Mouse (Mus musculus) bone marrow, adult 2 months (tissue): Measurements from ENCODE around the gene Acpp.

Experiments
- CTCF ChIP-seq: fragments of 200-500 bp; IDR thresholded peaks from 2 replicates; pipeline ENCODE4 v1.5.1; 2011; ENCODE audit warnings: low read length, control low read depth; ENCODE audit not compliant: control insufficient read depth, insufficient read depth
- POLR2A ChIP-seq: fragments of 200-500 bp; IDR thresholded peaks from 2 replicates; pipeline ENCODE4 v1.6.1; 2011; ENCODE audit warnings: low read depth, mild to moderate bottlenecking, control low read depth, low read length, borderline replicate concordance; ENCODE audit not compliant: control insufficient read depth

- no peak for TF ChIP-seq CTCF
- no peak for TF ChIP-seq POLR2A
Observed at GRCm38 (mm10) chr9:104321519-104321918, 16.0 kb downstream of the Acpp start.
